Mouse (Mus musculus): ENCODE results near the gene Prr7.
"Not testable (repeated sequence)": the region's sequence is repeated elsewhere in the genome, so short reads cannot be mapped to it uniquely, and the experiment has no call there.

The Prr7 gene

GRCm38 (mm10) chr13:55464027-55464884 is at the start of gene Prr7:
Gene Prr7, plus strand, starts transcription at chr13:55464267.
- peak; percentile 89 for DNase-seq (ENCODE audit: low read depth, low spot score)

DNA sequence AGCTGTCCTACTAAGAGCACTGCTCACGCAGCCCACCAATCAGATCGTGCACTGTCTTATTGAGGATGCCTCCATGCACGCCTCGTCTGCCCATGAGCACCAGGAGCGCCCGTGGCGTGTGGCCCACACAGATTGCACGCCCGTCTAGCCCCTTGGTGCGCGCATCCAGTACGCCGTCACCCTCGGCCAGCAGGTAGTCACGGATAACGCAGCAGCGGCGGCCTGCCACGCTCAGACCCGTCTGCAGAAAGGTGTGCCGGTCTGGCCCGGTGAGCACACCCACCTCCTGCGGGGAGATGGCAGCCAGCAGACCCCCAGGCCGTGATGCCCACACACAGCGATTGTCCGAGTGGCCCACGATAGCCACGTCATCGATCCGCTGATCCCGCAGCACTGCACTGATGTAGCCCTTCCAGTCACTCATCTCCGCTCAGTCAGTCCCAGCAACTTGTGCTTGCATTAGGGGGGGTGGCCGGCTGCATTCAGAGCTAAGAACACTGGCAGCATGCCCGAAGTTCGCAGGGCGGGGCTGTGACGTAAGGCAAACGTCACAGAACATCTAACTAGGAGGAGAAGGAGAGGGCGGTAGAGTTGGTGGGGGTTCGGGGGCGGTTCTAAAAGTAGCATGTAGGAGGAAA is 49.2 kb upstream of the Prr7 start, which contains the start of gene Pfn3:
Gene Pfn3 (minus strand): TSS at position 490 of the 638 bp plus-strand sequence.
- peak; percentile 76 for DNase-seq (ENCODE audit: low read depth, low spot score)

DNA sequence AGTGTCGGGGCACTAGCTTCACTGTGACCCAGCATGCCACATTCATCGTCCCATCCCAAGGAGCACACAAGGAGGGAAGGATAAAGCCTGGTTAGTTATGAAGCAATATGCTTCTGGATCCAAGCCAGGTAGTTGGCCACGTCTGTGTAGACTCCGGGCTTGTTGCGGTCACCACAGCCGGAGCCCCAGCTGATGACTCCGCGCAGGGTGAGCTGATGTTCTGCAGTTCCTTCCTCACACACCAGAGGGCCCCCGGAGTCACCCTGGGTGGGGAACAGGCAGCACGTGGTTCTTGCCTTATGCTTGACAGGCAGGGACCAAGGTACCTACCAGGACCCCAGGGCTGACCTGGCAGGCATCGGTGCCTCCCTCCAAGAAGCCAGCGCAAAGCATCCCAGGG is 46.1 kb upstream of the Prr7 start:
- DNase-seq (ENCODE audit: low read depth, low spot score) = peak; percentile 81

GRCm38 (mm10) chr13:55419142-55419541 is 44.9 kb upstream of the Prr7 start:
- no peak for DNase-seq (ENCODE audit: low read depth, low spot score)

DNA sequence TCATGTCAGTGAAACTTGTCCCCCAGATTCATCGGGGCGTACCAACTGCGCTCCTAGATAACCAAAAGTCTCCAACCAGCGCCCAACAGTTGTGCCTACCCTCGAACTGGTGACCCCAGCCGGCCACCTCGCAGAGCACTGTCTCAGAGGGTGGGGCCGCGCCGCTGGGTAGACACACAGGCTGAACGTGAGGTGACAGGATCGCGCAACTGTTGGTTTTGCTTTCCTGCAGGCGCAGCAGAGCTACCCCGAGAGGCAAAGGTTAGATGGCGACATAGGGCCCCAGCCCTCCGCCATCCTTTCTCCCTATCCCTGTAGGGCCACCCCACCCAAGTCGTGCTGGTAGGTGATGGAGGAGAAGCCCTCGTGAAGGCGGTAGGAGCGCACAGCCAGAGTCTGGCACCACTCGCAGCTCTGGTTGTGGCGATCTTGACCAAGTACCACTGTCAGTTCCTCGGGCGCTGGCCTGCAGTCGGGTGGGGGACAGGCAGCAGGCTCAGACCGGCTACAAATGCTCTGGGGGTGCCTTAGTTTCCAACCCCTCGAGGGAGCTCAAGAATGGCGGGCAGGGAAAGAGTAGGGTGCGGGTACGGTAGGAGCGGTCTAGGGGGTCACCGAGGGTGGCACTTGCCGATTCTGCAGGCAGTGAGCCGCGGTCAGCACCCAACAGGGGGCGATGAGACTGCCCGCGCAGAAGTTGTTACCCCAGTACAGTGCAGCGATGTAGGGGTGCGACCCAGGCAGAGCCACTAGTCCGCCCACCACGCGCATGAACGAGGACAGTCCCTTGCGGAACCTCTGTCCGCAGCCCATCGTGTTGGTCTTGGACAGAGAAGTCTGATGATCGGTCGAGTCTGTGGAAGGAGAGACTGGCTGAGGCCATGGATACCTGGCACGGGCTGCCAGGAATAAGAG is 43.8 kb upstream of the Prr7 start:
- no peak for DNase-seq (ENCODE audit: low read depth, low spot score)

GRCm38 (mm10) chr13:55420933-55421800 is 42.9 kb upstream of the Prr7 start:
- DNase-seq (ENCODE audit: low read depth, low spot score) = peak; percentile 54

DNA sequence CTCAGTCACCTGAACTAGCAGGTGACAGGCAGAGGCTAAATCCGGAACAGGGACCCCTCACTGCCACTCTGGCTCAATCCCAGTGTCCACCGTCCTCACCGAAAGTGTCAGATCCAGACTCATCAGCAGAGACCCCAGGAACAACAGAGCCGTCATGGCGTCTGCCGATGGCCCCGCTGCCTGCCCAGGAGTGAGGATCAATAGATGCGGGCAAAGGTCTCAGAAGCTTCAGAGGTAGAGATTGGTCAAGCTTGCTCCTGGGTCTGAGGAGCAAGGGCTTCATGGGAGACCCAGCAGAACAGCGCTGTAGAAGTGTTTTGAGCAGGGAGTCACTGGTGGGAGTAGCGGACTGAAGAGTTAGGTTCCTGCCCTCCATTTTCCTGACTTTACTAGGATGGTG is 37.5 kb upstream of the Prr7 start, which contains the start of gene F12:
Gene F12 (minus strand): TSS at position 181 of the 400 bp plus-strand sequence.
- no peak for DNase-seq (ENCODE audit: low read depth, low spot score)

GRCm38 (mm10) chr13:55429226-55429888 is 34.7 kb upstream of the Prr7 start:
- DNase-seq (ENCODE audit: low read depth, low spot score) = no peak

DNA sequence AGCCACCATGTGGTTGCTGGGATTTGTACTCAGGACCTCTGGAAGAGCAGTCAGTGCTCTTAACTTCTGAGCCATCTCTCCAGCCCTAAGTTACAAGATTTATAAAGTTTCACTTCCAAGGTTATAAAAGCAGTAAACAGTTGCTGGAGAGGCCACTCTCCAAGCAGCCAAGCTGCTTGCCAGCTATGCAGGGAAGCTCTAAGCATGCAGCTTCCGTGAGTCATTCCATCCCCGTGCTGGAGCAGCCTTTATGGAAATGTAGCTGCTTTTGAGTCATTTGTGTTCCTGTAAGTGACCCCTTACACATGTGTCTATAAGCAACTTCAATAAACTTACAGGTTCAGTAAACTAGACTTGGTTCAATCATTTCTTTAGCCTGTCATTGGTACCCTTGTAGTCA is 33.5 kb upstream of the Prr7 start:
- no peak for DNase-seq (ENCODE audit: low read depth, low spot score)

GRCm38 (mm10) chr13:55431889-55432685 is 32.0 kb upstream of the Prr7 start:
- no peak for DNase-seq (ENCODE audit: low read depth, low spot score)

- not testable (repeated sequence) for DNase-seq (ENCODE audit: low read depth, low spot score)
These were observed 26.9 kb upstream of the Prr7 start for GRCm38 (mm10) chr13:55437111-55437629.

DNA sequence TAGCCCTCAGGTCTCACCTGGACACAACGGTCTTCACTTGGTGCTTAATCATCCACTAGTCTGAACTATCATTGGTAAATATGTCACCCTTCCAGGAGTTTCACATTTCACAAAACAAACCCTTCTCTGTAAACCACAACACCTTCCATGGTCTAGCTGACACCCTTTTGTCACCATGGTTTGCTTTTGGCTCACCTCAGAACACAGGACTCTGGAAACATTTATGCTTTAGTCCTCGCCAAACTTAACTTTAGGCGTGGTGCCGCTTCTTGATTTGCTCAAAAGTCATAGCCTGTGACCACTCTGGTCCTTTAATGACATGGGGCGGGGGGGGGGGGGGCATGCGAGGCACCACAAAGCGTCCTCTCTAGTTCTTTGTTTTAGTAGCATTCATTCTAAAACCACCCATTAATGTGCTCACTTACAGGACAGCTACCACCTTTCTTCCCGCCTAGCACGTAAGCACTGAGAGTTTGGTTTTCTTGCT is 20.2 kb upstream of the Prr7 start:
- DNase-seq (ENCODE audit: low read depth, low spot score) = no peak

GRCm38 (mm10) chr13:55444286-55444936 is 19.7 kb upstream of the Prr7 start:
- DNase-seq (ENCODE audit: low read depth, low spot score) = no peak

DNA sequence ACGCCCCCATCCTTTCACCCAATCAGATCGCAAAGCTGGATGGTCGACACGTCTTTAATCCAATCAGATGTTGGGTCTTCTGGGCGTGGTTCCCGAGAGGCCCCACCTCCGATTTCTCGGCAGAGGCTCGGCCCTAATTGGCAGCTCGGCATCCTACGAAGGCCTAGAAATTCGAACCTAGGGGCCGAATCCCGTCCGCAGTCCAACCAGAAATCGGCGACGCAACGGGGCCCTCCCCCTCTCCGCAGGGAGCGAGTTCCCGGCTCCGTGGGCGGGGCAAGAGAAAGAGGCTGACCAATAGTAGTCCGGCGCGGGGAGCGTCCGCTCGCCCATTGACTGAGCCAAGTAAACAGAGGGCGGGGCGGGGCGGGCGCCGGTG is 19.1 kb upstream of the Prr7 start, which contains the start of gene Grk6:
Gene Grk6 (plus strand): TSS at position 136 of the 379 bp plus-strand sequence.
- peak; percentile 99 for DNase-seq (ENCODE audit: low read depth, low spot score)

- peak; percentile 50 for DNase-seq (ENCODE audit: low read depth, low spot score)
These were observed 18.5 kb upstream of the Prr7 start for GRCm38 (mm10) chr13:55445361-55446091.

DNA sequence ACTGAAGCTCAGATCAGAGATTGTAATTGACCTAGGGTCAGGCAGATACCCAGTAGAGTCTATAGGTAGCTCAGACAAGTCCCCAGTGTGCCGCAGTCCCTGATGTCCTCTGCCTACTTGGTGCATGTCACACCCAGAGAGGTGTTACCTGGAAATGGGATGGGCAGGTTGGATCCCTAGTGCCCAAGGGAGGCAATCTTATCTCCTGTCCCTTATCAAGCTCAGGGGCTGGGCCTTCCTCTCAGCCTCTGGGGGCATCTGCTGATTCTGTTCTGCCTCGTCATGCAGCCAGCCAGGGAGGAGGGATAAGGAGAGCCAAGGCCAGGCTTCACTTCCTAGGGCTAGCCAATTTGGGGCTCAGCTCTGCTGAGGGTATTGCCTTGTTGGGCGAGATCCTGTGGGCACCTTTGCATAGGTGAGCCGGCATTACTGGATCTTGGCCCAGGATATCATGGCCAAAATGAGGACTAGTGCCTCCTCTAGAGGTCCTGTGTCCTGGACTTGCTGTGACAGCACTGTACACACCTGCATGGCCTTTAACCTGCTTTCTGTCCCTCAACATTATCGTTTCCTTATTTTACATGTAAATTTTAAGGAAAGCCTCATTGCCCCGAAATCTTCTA is 17.5 kb upstream of the Prr7 start:
- DNase-seq (ENCODE audit: low read depth, low spot score) = no peak

DNA sequence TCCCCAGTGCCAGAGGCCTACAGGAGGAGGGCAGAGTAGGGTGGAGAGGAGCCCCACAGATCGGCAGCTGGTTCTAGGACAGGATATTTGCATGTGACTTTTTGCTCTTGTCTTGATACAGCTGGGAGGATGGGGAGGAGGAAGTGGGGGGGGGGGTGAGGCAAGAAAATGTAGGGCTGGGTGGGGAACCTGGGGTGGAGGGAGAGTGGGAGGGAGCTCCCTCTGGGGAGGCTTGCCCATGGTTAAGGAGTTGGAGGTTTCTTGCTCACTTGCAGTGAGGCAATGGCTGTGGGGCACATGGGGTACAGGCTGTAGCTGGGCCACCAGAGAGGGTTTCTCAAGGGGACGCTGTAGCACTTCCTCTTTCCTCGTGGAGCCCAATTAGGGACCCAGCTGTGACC is 16.5 kb upstream of the Prr7 start:
- no peak for DNase-seq (ENCODE audit: low read depth, low spot score)
